Mouse (Mus musculus) layer of hippocampus, adult 9-10 months (tissue): ENCODE measurements at regions not wholly inside any gene's neighbourhood (a gene's known extent, or its start where the extent isn't known, plus 50 kb on each side); places are given as distances from the start of the nearest gene placed in this dataset.
"Not testable (repeated sequence)": the region's sequence is repeated elsewhere in the genome, so short reads cannot be mapped to it uniquely, and the experiment has no call there.

Source experiments
- DNase-seq: peaks from one replicate; pipeline ENCODE4 v3.0.0; 2022; ENCODE audit warnings: low spot score

GRCm38 (mm10) chr3:16533643-16534042 lies 527.4 kb upstream of the Gm5150 start:
- peak; percentile 2 for DNase-seq

- not testable (repeated sequence) for DNase-seq
These were observed 521.3 kb upstream of the Gm5150 start for GRCm38 (mm10) chr3:16527511-16527910.

- not testable (repeated sequence) for DNase-seq
These were observed 482.2 kb upstream of the Gm5150 start for GRCm38 (mm10) chr3:16488431-16488830.

GRCm38 (mm10) chr3:16482750-16483149 lies 476.5 kb upstream of the Gm5150 start:
- DNase-seq = no peak

- no peak for DNase-seq
These were observed 465.1 kb upstream of the Gm5150 start for GRCm38 (mm10) chr3:16471360-16471759.

- peak; percentile 39 for DNase-seq
These were observed 460.2 kb upstream of the Gm5150 start for GRCm38 (mm10) chr3:16466388-16466787.

GRCm38 (mm10) chr3:16465357-16465756 lies 459.1 kb upstream of the Gm5150 start:
- no peak for DNase-seq

GRCm38 (mm10) chr3:16464301-16464700 lies 458.1 kb upstream of the Gm5150 start:
- DNase-seq = no peak

GRCm38 (mm10) chr3:16433033-16433432 lies 426.8 kb upstream of the Gm5150 start:
- DNase-seq = no peak

- DNase-seq = no peak
These were observed 425.5 kb upstream of the Gm5150 start for GRCm38 (mm10) chr3:16431819-16432115.

GRCm38 (mm10) chr3:16431082-16431818 lies 425.0 kb upstream of the Gm5150 start:
- DNase-seq = no peak
